Mouse (Mus musculus) heart, embryonic 14.5 days (tissue): ENCODE measurements around the gene Ift74. TPM values are rescaled to one million over a fixed set of nuclear protein-coding genes. Genes with fewer than 3 reads are reported as not detected.
A peak's percentile ranks its signal among the peaks of the same experiment; 100 is the strongest.
"Not testable (repeated sequence)": the region's sequence is repeated elsewhere in the genome, so short reads cannot be mapped to it uniquely, and the experiment has no call there.

Source experiments
- ATAC-seq: fragments of 200-750 bp; cut with Nextera tagmentation; 2 replicates; pipeline ENCODE4 v1.8.0; 2017; ENCODE audit warnings: low read depth, moderate TSS enrichment; ENCODE audit not compliant: insufficient number of reproducible peaks, insufficient read depth, low FRiP score
- H3K27ac ChIP-seq, 2 experiments: fragments of 200-500 bp in 1 of 2; fragments of 300-500 bp in 1 of 2; sonication (generic) in 1 of 2; replicated peaks in 1 of 2; 2 replicates each; pipeline ENCODE4 v1.5.1; 2012 to 2014; ENCODE audit warnings: low read depth in 2 of 2, low read length in 2 of 2, control low read depth in 1 of 2, mild to moderate bottlenecking in 1 of 2, mixed read lengths in 1 of 2; ENCODE audit not compliant: control insufficient read depth in 1 of 2, insufficient read depth in 1 of 2
- H3K27me3 ChIP-seq: fragments of 300-500 bp; sonication (generic); 2 replicates; pipeline ENCODE4 v1.6.1; 2014; ENCODE audit warnings: mild to moderate bottlenecking, low read length, control low read depth; ENCODE audit not compliant: control insufficient read depth, insufficient read depth
- H3K36me3 ChIP-seq: fragments of 300-500 bp; sonication (generic); 2 replicates; pipeline ENCODE4 v1.6.1; 2014; ENCODE audit warnings: mild to moderate bottlenecking, control low read depth, low read length, mixed read lengths; ENCODE audit not compliant: control insufficient read depth, insufficient read depth
- H3K4me1 ChIP-seq, 2 experiments: fragments of 200-500 bp in 1 of 2; fragments of 300-500 bp in 1 of 2; sonication (generic) in 1 of 2; 2 replicates each; pipeline ENCODE4 v1.6.1; 2012 to 2014; ENCODE audit warnings: low read length in 2 of 2, control low read depth in 1 of 2, mixed read lengths in 1 of 2; ENCODE audit not compliant: control insufficient read depth in 2 of 2, insufficient read depth in 2 of 2
- H3K4me2 ChIP-seq: fragments of 300-500 bp; sonication (generic); 2 replicates; pipeline ENCODE4 v1.6.1; 2014; ENCODE audit warnings: mild to moderate bottlenecking, low read length
- H3K4me3 ChIP-seq, 2 experiments: fragments of 200-500 bp in 1 of 2; fragments of 300-500 bp in 1 of 2; sonication (generic) in 1 of 2; 2 replicates each; pipeline ENCODE4 v1.5.1; 2012 to 2014; ENCODE audit warnings: low read length in 2 of 2, mild to moderate bottlenecking in 2 of 2, control low read depth in 1 of 2, low read depth in 1 of 2, moderate library complexity in 1 of 2; ENCODE audit not compliant: control insufficient read depth in 1 of 2, insufficient read depth in 1 of 2
- H3K9ac ChIP-seq: fragments of 300-500 bp; sonication (generic); 2 replicates; pipeline ENCODE4 v1.6.1; 2014; ENCODE audit warnings: mild to moderate bottlenecking, low read length
- H3K9me3 ChIP-seq: fragments of 300-500 bp; sonication (generic); 2 replicates; pipeline ENCODE4 v1.6.1; 2016; ENCODE audit warnings: low read length, control low read depth; ENCODE audit not compliant: control insufficient read depth
- WGBS: fragments of 180-500 bp; shearing (Covaris S2); extraction: QIAGEN DNeasy Blood & Tissue Kit; methylation state at CpG from one replicate; pipeline ENCODE4 v1.1.7; 2014; 5-methylcytosine and 5-hydroxymethylcytosine counted together
- polyA plus RNA-seq: library from polyadenylated mRNA; unstranded; fragments of >200 nt; fragmentation: Nextera tagmentation; extraction: Ambion mirVana; gene quantifications from 2 replicates; pipeline ENCODE4 v1.2.1, GENCODE M21; 2014

The Ift74 gene
- polyA plus RNA-seq, 1 experiment from 2014 or later = 15.1 TPM

DNA sequence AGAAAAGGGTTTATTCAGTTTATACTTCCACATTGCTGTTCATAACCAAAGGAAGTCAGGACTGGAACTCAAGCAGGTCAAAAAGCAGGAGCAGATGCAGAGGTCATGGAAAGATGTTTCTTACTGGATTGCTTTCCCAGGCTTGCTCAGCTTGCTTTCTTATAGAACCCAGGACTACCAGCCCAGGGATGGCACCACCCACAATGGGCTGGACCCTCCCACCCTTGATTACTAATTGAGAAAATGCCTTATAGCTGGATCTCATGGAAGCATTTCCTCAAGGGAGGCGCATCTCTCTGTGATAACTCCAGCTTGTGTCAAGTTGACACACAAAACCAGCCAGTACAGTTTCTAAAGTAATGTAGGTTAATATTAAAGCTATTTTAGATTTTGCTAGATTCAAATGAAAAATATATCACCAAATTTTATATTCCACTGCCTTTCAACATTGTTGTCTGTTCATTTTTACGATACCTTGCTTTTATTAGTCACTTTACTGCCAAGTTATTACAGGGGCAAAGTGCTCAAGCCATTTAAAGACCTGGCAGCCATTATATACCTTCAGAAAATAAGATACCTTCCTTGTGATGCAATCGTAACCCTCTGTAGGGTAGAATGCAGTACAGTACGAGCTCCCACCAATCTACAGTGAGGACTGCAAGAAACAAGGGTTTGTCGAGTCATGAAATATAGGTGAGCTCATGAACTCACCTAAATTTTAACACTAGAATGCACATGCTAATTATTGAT is 36.3 kb downstream of the Ift74 start:
- H3K9ac ChIP-seq, H3K27ac ChIP-seq, H3K36me3 ChIP-seq, H3K27me3 ChIP-seq, H3K4me1 ChIP-seq, H3K9me3 ChIP-seq, ATAC-seq, H3K4me3 ChIP-seq, H3K4me2 ChIP-seq: not testable (repeated sequence)
- 89% methylated on average over 5 of the region's 5 CpGs for WGBS

DNA sequence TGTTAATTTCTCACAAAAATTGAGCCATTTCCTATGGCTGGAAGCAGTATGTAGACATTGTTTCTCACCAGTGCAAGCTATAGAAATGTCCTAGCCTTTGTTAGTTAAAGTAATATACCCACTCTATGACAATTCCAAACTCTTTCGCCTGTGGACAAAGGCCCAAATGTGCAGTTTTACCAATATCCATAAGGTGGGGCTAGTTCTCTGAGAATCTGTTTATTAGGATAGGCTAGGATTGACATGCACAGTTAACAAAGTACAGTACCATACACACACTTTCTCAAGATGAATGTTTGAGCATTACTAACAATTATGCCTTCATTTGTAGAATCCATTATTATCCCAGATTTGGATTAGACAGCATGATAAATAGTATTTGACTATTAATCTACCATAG is 55.4 kb downstream of the Ift74 start:
- no peaks in the 10 kb centered on the region for H3K27me3 ChIP-seq
- H3K4me1 ChIP-seq = no peaks in the 10 kb centered on the region
- H3K9ac ChIP-seq = no peak overlapping the region
- H3K9me3 ChIP-seq = no peaks in the 10 kb centered on the region
- ATAC-seq = peak; percentile 39; the same call in 1 of the 2 replicates
- H3K36me3 ChIP-seq = no peaks in the 10 kb centered on the region
- no peak overlapping the region for H3K27ac ChIP-seq
- WGBS = 24% methylated on average over 1 of the region's 1 CpGs
- H3K4me3 ChIP-seq = no peak overlapping the region
- no peak overlapping the region for H3K4me2 ChIP-seq

DNA sequence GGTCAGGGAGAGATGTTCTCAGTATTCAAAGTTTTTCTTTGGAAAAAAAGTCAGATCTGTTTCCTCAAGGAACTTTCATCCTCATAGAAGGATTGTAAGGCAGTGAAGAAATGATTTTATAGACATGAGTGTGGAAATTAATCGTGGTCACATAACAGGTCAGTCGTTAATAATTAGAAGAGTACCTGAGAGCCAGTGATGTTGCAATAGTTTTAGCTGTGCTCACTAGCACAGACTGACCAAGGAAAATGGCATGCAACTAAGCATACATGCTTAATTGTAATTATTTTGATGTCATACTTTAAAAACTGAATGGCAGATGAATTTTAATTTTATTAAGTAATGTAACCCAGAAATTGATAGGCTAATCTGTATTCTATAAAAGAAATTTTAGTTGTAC is 66.4 kb downstream of the Ift74 start:
- Histone ChIP-seq H3K4me2 (no peak overlapping the region), H3K9ac (no peak overlapping the region), H3K27me3 (no peaks in the 10 kb centered on the region), H3K9me3 (no peaks in the 10 kb centered on the region), H3K36me3 (peaks cover 16% of the 10 kb centered on the region), H3K4me1 (no peaks in the 10 kb centered on the region), H3K4me3 (no peak overlapping the region), H3K27ac (no peak overlapping the region)
- WGBS = 88% methylated on average over 2 of the region's 2 CpGs
- ATAC-seq = no peak

DNA sequence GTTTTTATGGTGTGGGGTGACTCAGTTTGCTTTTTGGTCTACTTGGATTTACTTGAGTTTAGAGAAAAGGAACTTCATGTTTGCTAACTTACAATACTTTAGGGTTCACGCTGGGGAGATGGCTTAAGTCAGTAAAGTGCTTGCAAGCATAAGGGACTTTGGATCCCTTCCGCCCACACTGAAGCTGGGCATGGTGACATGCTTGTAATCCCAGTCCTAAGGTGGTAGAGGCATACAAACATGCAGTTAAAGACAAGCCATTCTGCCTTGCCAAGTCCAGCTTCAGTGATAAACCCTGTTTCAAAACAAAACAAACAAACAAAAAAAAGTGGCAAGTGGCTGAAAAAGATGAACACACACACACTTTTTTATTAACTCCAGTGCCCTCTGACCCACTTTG is 66.9 kb downstream of the Ift74 start:
- ATAC-seq = no peak
- H3K27ac ChIP-seq = no peak overlapping the region
- no peak overlapping the region for H3K4me3 ChIP-seq
- no peaks in the 10 kb centered on the region for H3K27me3 ChIP-seq
- no peak overlapping the region for H3K9ac ChIP-seq
- no peaks in the 10 kb centered on the region for H3K4me1 ChIP-seq
- peaks cover 16% of the 10 kb centered on the region for H3K36me3 ChIP-seq
- no peaks in the 10 kb centered on the region for H3K9me3 ChIP-seq
- H3K4me2 ChIP-seq = no peak overlapping the region
- 77% methylated on average over 2 of the region's 2 CpGs for WGBS

DNA sequence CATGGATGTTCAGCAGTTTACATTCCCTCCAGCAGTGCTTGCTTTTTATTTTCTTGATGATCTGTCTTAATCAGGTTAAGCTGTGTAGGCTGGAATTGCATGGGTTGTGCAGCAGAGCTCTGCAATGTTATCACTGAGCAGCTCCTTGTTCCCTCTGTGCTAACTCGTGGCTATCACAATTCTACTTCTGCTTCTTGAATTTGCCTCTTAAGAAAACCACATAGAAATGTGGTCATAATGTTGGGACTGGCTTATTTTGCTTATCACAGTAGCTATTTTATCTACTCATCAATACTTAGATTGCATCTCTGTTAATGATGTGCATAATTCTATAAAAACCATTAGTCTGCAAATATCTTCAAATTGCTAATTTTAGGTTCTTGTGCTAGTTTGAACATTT is 67.7 kb downstream of the Ift74 start:
- H3K4me3 ChIP-seq = no peak overlapping the region
- H3K4me1 ChIP-seq = no peaks in the 10 kb centered on the region
- H3K9ac ChIP-seq = no peak overlapping the region
- 42% methylated on average over 1 of the region's 1 CpGs for WGBS
- no peak overlapping the region for H3K4me2 ChIP-seq
- peaks cover 16% of the 10 kb centered on the region for H3K36me3 ChIP-seq
- H3K27ac ChIP-seq = no peak overlapping the region
- H3K27me3 ChIP-seq = no peaks in the 10 kb centered on the region
- no peak for ATAC-seq
- H3K9me3 ChIP-seq = no peaks in the 10 kb centered on the region

DNA sequence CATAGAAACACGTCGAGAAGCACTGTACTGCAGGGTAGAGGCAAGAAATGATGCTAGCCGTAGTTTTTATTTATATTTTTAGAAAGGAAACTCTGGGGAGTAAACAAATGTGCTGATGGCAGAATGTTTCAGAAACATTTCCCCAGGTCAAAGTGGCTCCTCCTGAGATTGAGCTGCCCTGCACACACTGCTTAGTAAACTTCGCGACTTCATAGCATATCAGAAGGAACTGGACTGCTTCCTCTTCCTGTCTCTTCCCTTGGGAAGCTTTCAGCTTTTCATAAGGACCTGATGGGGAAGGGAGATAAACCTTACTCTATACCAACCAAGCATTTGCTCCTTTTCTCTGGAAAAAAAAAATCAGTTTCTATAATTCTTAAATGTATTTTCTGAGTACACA is 69.0 kb downstream of the Ift74 start:
- H3K4me2 ChIP-seq = no peak overlapping the region
- H3K4me1 ChIP-seq = no peaks in the 10 kb centered on the region
- peaks cover 27% of the 10 kb centered on the region for H3K36me3 ChIP-seq
- H3K27ac ChIP-seq = peak overlapping the region in 1 of 2 experiments; percentile 7; a peak in 1 of 4 replicates
- H3K9ac ChIP-seq = no peak overlapping the region
- no peak overlapping the region for H3K4me3 ChIP-seq
- H3K27me3 ChIP-seq = no peaks in the 10 kb centered on the region
- no peaks in the 10 kb centered on the region for H3K9me3 ChIP-seq
- WGBS = 63% methylated on average over 5 of the region's 5 CpGs
- ATAC-seq = no peak

DNA sequence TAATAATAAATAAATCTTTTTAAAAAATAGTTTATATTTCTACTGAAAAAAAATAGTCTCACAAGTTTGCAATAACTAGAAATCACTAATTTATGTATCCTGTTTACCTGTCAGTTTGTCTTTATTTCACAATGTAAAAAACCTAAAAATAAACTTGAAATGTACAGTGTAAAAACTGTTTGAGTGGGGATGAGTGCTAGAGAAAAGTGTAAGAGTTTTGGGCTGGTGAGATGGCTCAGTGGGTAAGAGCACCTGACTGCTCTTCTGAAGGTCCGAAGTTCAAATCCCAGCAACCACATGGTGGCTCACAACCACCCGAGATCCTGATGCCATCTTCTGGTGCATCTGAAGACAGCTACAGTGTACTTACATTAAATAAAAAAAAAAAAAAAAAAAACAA is 75.5 kb downstream of the Ift74 start:
- H3K4me2 ChIP-seq, H3K27ac ChIP-seq, H3K4me3 ChIP-seq, ATAC-seq, H3K9me3 ChIP-seq, H3K27me3 ChIP-seq, H3K4me1 ChIP-seq, H3K9ac ChIP-seq: not testable (repeated sequence)
- H3K36me3 ChIP-seq = peaks cover 18% of the 10 kb centered on the region
- 86% methylated on average over 2 of the region's 2 CpGs for WGBS

DNA sequence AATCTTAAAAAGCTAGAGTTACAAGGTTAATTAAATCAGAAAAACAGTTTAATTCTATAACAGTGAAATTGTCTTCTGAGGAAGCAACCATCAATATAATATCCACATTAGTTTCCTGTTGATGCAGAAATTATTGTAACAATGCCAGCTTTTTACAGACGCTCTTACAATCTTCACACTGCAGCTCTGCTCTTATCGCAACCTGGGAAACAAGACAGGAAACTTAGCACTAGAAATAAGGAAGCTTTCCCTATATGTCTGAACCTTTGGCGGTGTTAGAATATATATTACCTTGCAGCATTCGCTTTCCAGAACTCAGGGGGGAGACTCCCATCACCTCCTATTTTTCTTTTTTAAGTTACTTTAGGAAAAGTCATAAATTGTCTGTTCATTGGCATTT is 76.8 kb downstream of the Ift74 start:
- no peak overlapping the region for H3K27ac ChIP-seq
- no peak overlapping the region for H3K4me3 ChIP-seq
- peaks cover 18% of the 10 kb centered on the region for H3K36me3 ChIP-seq
- 61% methylated on average over 4 of the region's 4 CpGs for WGBS
- no peak overlapping the region for H3K9ac ChIP-seq
- H3K27me3 ChIP-seq = no peaks in the 10 kb centered on the region
- no peak overlapping the region for H3K4me2 ChIP-seq
- no peaks in the 10 kb centered on the region for H3K9me3 ChIP-seq
- H3K4me1 ChIP-seq = no peaks in the 10 kb centered on the region; a peak in 1 of 4 replicates
- ATAC-seq = no peak
